Mouse (Mus musculus): Measurements from ENCODE around the gene Ldb2.

DNA sequence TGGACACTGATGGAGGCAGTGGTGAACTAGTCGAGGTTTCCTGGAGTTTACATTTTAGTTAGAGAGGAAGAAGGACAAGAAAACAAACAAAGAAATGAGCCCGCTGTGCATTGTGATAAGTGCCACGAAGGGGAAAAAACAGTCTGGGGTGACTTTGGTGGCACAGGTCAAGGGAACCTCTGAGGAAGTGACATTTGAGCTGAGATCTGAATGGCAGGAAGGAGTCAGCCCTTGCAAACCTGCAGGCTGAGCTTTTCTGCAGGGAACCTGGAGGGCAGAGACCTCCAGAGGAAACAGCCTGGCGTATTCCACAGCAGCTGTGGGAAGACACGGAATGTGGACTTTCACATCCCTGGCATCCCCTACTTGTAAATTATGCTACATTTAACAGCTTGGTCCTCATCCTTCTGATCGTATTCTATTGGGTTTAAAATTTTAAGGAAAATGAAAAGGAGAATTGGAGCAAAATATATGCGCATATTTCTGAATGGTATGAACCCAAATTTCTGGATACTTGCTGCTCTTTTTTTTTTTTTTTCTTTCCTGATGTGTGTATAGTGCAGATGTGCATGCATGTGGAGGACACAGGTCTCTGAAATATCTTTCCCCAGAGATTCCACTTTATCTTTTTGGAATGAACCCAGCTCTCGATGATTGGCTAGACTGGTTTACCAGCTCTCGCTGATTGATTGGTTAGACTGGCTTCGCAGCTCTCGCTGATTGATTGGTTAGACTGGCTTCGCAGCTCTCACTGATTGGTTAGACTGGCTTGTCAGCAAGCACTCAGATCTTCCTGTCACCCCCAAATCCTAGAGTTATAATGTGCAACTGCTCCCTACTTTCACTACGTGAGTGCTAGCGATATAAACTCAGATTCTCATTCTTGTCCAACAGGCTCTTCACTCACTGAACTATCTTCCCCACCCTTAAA is 72.7 kb downstream of the Ldb2 start:
- TF ChIP-seq CTCF (IDR thresholded peaks at IDR 0.05; ENCODE audit: extremely low read depth, insufficient read length, insufficient replicate concordance, low read depth, low read length) = no peak
- TF ChIP-seq POLR2A (IDR thresholded peaks at IDR 0.05; ENCODE audit: low read depth, low read length) = no peak
